Mouse (Mus musculus) embryo, embryonic 11 days (tissue): Measurements from ENCODE around the gene Palm.
A peak's percentile ranks its signal among the peaks of the same experiment; 100 is the strongest.

Source experiments
- DNase-seq: peaks from one replicate; pipeline ENCODE4 v3.0.0-alpha.2; 2015

Palm gene

GRCm38 (mm10) chr10:79856704-79857451 is 63.5 kb downstream of the Palm start:
- no peak for DNase-seq

DNA sequence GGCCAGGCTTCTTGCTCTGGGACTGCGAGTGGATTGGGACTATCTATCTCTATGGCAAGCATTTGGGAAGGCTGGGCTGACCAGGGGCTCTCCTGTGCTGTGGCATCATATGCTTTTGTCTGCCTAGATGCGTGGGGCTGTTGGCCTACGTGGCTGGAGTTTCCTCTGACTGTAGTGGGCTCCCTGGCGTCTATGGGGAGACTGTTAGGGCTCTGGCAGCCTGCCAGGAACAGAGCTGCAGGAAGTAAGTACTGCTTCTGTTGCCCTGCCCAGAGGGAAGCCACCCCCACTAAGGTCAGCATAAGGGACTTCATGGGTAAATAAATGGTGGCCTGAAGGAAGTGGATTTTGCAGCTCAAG is 64.1 kb downstream of the Palm start:
- DNase-seq, result peak; percentile 27

GRCm38 (mm10) chr10:79857894-79858293 is 64.5 kb downstream of the Palm start:
- no peak for DNase-seq

DNA sequence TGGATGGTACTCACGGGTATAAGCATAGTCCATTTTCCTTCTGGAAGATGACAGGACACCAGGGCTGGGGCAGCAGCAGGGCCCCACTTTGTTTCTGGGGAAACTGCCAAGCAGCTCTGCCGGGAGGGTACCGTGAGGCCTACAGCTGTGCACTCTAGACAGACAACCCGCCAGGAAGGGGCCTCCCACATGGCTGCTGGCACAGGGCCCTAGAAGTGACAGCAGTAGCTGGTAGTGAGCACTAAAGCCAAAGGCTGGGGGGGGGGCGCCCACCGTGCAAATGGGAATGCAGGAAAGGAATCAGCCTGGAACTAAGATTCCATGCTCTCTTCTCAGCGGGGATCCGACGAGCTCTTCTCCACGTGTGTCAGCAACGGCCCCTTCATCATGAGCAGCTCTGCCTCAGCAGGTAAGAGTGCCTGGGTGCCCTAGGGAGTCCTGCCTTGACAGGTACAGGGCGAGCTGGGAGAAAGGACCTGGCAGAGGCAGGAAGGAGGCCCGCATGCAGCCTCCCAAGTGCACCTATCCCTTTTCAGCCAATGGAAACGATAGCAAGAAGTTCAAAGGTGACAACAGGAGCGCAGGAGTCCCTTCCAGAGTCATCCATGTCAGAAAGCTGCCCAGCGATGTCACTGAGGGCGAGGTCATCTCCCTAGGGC is 65.2 kb downstream of the Palm start:
- no peak for DNase-seq

DNA sequence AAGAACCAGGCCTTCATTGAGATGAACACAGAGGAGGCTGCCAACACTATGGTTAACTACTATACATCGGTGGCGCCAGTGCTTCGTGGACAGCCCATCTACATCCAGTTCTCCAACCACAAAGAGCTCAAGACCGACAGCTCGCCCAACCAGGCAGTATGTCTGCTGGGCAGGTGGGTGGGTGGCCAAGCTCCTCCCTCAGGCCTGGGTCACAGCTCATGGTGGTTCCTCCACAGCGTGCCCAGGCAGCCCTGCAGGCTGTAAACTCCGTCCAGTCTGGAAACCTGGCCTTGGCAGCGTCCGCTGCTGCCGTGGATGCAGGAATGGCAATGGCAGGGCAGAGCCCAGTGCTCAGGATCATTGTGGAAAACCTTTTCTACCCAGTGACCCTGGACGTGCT is 65.7 kb downstream of the Palm start:
- no peak for DNase-seq

DNA sequence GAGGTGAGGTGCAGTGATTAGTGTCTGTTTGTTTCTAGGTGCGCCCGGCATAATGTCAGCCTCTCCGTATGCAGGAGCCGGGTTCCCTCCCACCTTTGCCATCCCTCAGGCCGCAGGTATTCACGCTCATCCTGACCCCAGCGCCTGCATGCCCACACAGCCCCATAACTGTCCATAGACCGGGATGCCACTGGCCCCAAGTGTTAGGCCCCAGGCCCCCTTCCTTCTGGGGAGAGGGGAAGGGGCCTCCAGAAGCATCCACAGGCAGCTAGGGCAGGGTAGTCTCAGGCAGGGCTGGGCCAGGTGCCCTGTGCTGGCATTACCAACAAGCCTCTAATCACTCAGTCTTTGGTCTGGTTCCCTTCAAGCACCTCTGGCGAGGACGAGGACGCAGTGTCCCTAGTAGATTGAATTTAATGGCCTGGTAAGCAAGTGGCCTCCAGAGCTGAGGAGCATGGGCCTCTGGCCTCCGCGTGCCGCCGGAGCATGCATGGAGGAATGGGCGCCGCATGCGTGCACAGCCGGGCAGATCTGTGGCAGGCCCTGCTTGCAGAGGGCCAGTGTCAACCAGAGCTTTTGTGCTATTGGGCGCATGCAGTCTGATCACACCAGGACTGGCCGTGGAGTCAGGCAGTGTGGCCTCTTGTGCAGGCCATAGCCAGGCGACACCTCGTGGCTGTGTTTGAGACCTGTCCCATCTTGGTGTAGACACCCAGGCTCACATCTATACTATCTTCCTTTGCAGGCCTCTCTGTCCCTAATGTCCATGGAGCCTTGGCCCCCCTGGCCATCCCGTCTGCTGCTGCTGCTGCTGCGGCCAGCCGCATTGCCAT is 66.9 kb downstream of the Palm start:
- no peak for DNase-seq

DNA sequence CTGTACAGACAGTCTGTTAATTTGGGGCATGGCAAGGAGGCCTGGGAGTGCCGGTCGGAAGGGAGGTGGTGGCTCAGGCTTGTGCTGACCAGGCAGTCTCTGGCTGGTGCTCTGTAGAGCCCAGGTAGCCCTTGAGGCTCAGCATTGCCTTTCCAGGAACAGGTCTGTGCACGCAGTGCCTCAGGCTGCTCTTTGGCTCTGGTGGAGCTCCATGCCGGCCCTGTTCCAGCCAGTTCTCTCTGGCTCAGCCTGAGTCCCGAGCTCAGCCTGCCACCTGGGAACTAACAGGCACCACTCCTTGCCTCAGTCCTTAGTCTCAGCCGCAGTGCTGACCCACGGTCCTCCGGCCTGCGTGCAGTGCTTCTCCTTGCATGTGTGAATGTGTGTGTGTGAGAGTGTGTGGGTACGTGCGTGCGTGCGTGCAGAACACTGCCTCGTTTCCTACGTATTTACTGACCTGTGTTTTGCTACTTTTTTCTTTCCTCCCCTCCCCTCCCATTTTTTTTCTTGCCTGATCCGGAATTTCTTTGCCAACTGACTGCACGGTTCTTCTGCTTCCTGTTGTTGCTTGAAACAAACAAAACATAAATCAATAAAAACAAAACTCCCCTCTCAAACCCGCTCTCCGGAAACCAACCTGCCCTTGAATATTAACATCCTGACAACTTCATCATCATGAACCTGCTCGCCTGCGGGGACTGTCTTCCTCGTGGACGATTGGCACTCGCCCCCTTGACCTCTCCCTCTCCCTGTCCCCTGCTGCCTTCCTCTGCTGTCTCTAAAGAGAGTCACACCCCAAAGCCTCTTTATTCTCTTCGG is 68.1 kb downstream of the Palm start:
- peak; percentile 25 for DNase-seq

GRCm38 (mm10) chr10:79862049-79862788 is 68.8 kb downstream of the Palm start:
- no peak for DNase-seq

DNA sequence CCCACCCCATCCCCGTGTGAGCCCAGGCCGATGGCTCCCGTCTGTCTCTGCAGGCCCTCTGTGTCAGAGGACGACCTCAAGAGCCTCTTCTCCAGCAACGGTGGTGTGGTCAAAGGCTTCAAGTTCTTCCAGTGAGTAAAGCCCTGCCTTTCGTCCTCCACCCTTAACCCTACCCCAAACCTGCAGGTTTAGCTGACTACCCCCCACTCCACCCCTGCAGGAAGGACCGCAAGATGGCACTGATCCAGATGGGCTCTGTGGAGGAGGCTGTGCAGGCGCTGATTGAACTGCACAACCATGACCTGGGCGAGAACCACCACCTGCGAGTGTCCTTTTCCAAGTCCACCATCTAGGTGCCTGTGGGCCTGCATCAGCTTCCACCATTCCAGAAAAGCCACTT is 69.6 kb downstream of the Palm start:
- DNase-seq, result no peak

DNA sequence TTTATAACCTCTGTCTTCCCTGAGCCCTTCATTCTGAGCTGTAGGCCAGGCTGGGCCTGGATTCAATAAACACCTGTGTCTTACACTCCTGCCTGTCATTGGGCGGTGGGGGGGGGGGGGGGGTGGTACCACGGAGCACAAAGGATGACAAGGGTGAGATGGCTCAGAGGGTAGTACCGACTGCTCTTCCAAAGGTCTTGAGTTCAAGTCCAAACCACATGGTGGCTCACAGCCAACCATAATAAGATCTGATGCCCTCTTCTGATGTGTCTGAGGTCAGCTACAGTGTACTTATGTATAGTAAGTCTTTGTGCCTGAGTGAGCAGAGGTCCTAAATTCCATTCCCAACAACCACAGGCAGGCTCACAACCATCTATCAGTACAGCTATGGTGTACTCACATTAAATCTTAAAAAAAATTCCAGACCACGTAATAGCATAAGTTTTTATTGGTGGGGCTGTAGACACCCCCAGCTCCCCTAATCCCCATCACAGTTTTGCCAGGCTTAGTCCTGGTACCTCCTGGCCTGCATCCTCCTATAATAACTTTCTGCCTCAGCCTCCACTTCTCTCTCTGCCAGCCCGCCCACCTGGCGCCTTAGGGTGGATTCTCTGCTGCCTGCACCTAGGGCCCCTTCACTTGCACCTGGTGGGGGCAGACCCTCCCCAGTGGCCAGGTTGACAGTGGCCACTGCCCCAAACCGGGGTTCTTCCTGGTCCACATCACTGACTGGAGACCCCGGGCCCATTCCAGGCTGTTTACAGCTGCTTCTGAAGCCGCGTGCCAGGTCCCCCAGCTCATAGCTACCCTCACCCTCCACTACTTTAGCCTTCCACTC is 71.2 kb downstream of the Palm start:
- peak; percentile 30 for DNase-seq

DNA sequence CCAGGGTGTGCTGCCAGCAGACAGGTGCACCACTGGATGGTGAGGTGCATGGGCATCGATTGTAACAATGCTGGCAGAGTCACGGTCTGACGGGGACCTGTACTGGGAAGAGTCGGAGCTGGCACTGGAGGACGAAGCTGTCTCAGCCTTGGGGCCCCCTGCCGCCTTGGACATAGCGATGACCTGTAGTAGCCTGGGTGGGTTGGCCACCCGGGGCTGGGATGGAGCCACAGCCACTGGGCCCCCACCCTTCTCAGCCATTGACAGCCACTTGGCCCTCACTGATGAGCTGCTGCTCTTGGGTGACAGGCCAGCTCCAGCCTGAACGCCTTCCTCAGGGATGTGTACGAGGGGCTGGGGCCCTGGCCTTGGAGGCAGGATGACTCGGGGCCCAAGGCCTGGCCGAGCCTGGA is 71.8 kb downstream of the Palm start:
- DNase-seq, result peak; percentile 20

- DNase-seq, result no peak
These were observed 72.5 kb downstream of the Palm start for GRCm38 (mm10) chr10:79865801-79866295.

- no peak for DNase-seq
These were observed 73.2 kb downstream of the Palm start for GRCm38 (mm10) chr10:79866601-79867000.
